33 mouse cellular contexts compared by ENCODE assay signal in genomic region chr6:65798390-65798789, GRCm38 (mm10).
"Had no signal": no experiment of that assay in that cellular context is flagged by ENCODE, and none has a peak within 500 bp of the region (broad histone marks: within the 10 kb centered on the region; RNA-seq: fewer than 3 reads in every experiment).

No protein-coding gene starts in this region.

- H3K27me3 ChIP-seq: heart, embryonic 12.5 days; heart, embryonic 13.5 days; heart, embryonic 15.5 days; hindbrain, embryonic 12.5 days; hindbrain, embryonic 13.5 days; hindbrain, embryonic 15.5 days; intestine, embryonic 15.5 days; kidney, embryonic 15.5 days had no signal

- H3K4me1 ChIP-seq: heart, embryonic 10.5 days; heart, embryonic 12.5 days; heart, embryonic 15.5 days; hindbrain, embryonic 10.5 days; hindbrain, embryonic 12.5 days; hindbrain, embryonic 13.5 days; hindbrain, embryonic 15.5 days; intestine, embryonic 15.5 days; kidney, embryonic 15.5 days had no signal

- H3K9me3 ChIP-seq: heart, embryonic 10.5 days; heart, embryonic 12.5 days; heart, embryonic 13.5 days; heart, embryonic 15.5 days; hindbrain, embryonic 10.5 days; hindbrain, embryonic 12.5 days; hindbrain, embryonic 13.5 days; hindbrain, embryonic 15.5 days; intestine, embryonic 15.5 days; kidney, embryonic 15.5 days had no signal

- H3K4me2 ChIP-seq: heart, embryonic 11.5 days; heart, embryonic 12.5 days; heart, embryonic 13.5 days; heart, embryonic 15.5 days; hindbrain, embryonic 12.5 days; hindbrain, embryonic 13.5 days; hindbrain, embryonic 14.5 days; hindbrain, embryonic 15.5 days; intestine, embryonic 15.5 days; kidney, embryonic 15.5 days had no signal

- H3K27ac ChIP-seq: heart, embryonic 10.5 days; heart, embryonic 13.5 days; heart, embryonic 15.5 days; hindbrain, embryonic 10.5 days; hindbrain, embryonic 12.5 days; hindbrain, embryonic 13.5 days; hindbrain, embryonic 14.5 days; hindbrain, embryonic 15.5 days; hindbrain, postnatal 0 days; intestine, embryonic 15.5 days; kidney, embryonic 15.5 days; kidney, postnatal 0 days; layer of hippocampus, adult 2 months; left cerebral cortex, adult 2 months had no signal

- DNase-seq: heart, postnatal 10 days; heart, postnatal 36 days; heart, postnatal 4 days; kidney, adult 11 months; kidney, adult 18-20 months; kidney, adult 2 months; kidney, adult 8-10 months; kidney, adult 9 months; kidney, postnatal 10 days; kidney, postnatal 14 days; kidney, postnatal 25 days; kidney, postnatal 4 days; layer of hippocampus, adult 9-11 months; layer of hippocampus, postnatal 36 days had no signal

- H3K4me3 ChIP-seq: heart, embryonic 10.5 days; heart, embryonic 12.5 days; heart, embryonic 13.5 days; heart, embryonic 15.5 days; hindbrain, embryonic 10.5 days; hindbrain, embryonic 12.5 days; hindbrain, embryonic 13.5 days; hindbrain, embryonic 15.5 days; intestine, embryonic 15.5 days; kidney, embryonic 15.5 days; layer of hippocampus, adult 2 months; left cerebral cortex, adult 2 months had no signal

- H3K36me3 ChIP-seq: heart, embryonic 15.5 days; hindbrain, embryonic 12.5 days; hindbrain, embryonic 13.5 days; hindbrain, embryonic 15.5 days; intestine, embryonic 15.5 days had no signal

- H3K9ac ChIP-seq: heart, embryonic 12.5 days; heart, embryonic 13.5 days; heart, embryonic 15.5 days; hindbrain, embryonic 12.5 days; hindbrain, embryonic 13.5 days; hindbrain, embryonic 14.5 days; hindbrain, embryonic 15.5 days; intestine, embryonic 15.5 days; kidney, embryonic 15.5 days had no signal

- ATAC-seq: hindbrain, postnatal 0 days; inflammation-experienced regulatory T-cells, adult 6 months; intestine, embryonic 15.5 days; intestine, embryonic 16.5 days; intestine, postnatal 0 days had no signal
